Mouse (Mus musculus) cortical plate, adult 2 months (tissue): Measurements from ENCODE around the gene Spns3.

ENCODE experiments used
- CTCF ChIP-seq: fragments of 200-500 bp; IDR thresholded peaks from 2 replicates; pipeline ENCODE4 v1.5.1; 2011; ENCODE audit warnings: mild to moderate bottlenecking, control low read depth, low read length; ENCODE audit not compliant: insufficient read depth; ENCODE audit errors: extremely low read depth
- POLR2A ChIP-seq: fragments of 200-500 bp; IDR thresholded peaks from 2 replicates; pipeline ENCODE4 v1.6.1; 2011; ENCODE audit warnings: mild to moderate bottlenecking, low read length, control low read depth; ENCODE audit not compliant: insufficient read depth; ENCODE audit errors: extremely low read depth

DNA sequence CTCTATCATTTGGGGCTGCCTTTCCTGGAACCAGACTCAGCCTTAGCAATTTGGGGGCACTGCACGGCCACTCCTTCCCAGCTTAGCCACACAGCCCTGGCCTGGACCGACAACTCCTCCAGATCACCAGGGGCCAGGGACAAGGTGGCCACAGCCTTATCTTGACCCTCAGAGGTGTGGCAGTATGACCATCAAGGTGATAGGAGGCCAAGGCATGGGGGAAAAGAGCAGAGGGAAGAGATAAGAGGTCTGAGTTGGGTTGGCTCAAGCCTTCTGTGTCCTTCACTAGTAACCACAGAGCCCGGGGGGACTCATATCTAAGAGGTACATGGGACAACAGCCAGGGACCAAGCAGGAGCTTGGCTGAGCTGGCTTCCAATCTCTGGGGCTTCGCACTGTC is 68.4 kb downstream of the Spns3 start:
- no peak for TF ChIP-seq POLR2A
- no peak for TF ChIP-seq CTCF
